Mouse (Mus musculus) large intestine, adult 2 months (tissue): ENCODE results near the gene Cacna1e. TPM values are rescaled to one million over a fixed set of nuclear protein-coding genes. Genes with fewer than 3 reads are reported as not detected.

Experiments
- DNase-seq: peaks from one replicate; pipeline ENCODE4 v3.0.0-alpha.2; 2012; ENCODE audit warnings: low read depth, low spot score
- WGBS: fragments of 180-500 bp; shearing (Covaris S2); methylation state at CpG from one replicate; pipeline ENCODE4 v1.1.7; 2018; 5-methylcytosine and 5-hydroxymethylcytosine counted together
- polyA plus RNA-seq: library from polyadenylated mRNA; depleted of rRNA; stranded (reverse); fragments of >200 nt; gene quantifications from 2 replicates; pipeline ENCODE4 v1.2.3, GENCODE M21; 2012; rRNA removed

Gene Cacna1e
- polyA plus RNA-seq, result 0.82 and 1.3 TPM in 2 replicates

DNA sequence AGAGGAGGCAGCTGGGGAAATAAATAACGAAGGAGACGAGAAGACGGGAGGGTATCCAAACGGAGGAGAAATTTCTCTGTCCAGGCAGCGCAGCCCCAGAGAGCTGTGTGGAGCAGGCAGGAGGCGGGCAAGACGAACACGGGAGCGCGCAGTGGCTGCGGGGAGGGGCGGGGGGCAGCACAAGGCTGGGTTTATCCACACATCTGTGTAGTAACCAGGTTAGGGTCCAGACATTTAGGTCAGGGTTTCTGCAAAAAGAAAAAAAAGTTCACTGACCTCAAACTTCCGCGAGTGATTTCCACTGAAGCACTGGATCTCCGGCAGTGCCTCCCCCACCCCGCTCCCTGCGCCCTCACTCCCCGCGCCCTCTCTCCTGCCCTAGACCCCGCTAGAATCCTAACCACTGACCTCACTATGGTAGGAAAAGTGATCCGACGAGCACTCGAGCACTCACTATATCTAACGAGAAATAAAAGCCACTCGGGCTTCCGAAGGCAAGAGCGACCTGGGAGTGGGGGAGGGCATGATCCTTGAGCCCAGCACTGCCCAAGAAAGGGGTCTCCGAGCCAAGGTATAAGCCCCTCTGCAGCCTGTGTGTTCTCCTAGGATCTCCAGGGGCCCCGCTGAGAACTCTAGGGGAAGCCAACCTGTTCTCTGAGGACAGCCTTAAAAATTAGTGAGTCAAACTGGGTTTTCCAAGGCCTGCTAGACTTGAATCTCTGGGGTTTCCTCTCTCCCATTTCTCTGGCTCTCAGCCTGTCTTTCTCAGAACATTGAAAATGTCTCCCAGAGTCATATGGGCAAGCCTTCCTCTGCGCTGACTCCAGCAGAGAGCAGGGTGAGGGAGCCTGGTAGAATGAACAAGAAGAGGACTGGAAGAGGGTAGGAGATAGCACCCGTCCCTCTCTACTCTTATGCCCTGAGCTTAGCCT lies at the start of gene Cacna1e:
Cacna1e (minus strand) TSS at position 227 of the 932 bp plus-strand sequence.
- 11% methylated on average over 31 of the region's 31 CpGs for WGBS

DNA sequence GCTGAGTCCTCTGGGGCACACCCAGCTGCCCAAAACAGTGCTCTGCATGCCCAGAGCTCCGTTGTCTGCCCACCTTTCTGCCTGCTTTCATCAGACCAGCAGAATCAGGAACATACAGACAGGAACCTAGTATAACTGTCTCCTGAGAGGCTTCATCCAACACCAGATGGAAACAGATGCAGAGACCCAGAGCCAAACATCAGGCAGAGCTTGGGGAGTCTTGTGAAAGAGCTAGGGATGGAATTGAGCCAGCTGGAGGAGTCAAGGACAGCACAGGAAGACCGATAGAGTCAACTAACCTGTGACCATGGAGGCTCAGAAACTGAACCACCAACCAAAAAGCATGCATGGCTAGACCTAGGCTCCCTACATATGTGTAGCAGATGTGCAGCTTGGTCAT lies 34.1 kb upstream of the Cacna1e start:
- DNase-seq, result no peak
- 63% methylated on average over 2 of the region's 2 CpGs for WGBS

More for the DNA sequence above, at the start of gene Cacna1e:
- no peak for DNase-seq

DNA sequence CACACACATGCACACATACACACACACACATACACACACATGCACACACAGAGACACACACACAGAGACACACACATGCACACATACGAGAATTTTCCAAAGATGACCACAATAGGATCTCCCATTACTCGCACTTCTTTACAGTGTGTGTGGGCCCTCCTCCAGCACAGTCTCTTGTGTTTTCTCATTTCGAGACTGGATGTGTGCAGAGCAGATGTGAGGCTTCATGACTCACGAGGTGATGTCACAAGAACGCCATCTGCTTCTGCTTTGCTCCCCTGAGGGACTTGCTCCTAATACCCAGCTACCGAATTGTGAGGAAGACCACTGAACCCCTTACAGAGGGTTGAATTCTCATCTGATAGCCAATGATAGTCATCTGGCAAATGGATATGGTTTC lies 33.1 kb upstream of the Cacna1e start:
- WGBS, result 67% methylated on average over 6 of the region's 6 CpGs
- no peak for DNase-seq

GRCm38 (mm10) chr1:154909554-154909953 lies 25.3 kb upstream of the Cacna1e start:
- no peak for DNase-seq

GRCm38 (mm10) chr1:154897390-154897789 lies 13.1 kb upstream of the Cacna1e start:
- WGBS, result 78% methylated on average over 2 of the region's 2 CpGs
- DNase-seq, result no peak

More at GRCm38 (mm10) chr1:154909554-154909953, 25.3 kb upstream of the Cacna1e start:
- WGBS, result 62% methylated on average over 2 of the region's 2 CpGs

GRCm38 (mm10) chr1:154890244-154890643 lies 5.9 kb upstream of the Cacna1e start:
- 63% methylated on average over 5 of the region's 5 CpGs for WGBS
- no peak for DNase-seq

DNA sequence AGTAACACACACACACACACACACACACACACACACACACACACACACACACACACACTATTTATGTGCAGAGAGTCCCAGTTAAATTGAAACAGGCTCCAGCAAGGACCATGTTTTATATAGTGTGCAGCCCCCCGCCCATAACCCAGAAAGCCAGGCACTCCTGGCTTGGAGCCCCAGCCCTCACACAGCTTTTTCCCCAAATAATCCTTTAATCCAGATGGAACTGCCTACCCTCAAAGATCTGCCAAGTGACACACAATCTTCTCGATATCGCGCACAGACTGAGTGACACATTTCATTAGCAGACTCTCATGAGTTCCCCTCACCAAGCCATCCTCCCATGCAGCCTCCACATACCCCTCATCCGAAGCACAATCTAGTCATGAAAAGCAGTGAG lies 4.2 kb upstream of the Cacna1e start:
- 75% methylated on average over 5 of the region's 5 CpGs for WGBS
- DNase-seq, result no peak

DNA sequence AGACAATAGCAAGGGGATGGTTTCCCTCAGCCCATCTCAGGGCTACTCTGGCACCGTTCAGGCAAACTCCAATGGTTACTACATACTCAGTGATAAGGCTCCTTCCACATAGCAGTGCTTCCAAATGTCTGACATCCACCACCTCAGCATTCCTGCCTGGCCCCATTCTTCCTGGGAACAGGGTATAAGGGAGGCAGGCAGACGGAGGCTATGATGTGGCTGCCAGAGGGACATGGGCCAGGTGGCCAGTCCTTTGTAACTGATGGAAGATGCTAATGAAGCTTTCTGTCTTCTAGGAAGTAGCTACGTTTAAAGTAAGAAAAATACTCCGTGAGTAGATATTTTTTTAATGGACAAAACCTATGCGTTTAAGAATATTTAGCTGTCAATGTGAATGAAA lies 3.7 kb upstream of the Cacna1e start:
- WGBS, result 74% methylated on average over 5 of the region's 5 CpGs

GRCm38 (mm10) chr1:154887546-154887945 lies 3.2 kb upstream of the Cacna1e start:
- no peak for DNase-seq
- 76% methylated on average over 3 of the region's 3 CpGs for WGBS

More for the DNA sequence above, 3.7 kb upstream of the Cacna1e start:
- DNase-seq, result no peak

- no peak for DNase-seq
- WGBS, result 66% methylated on average over 2 of the region's 2 CpGs
Measured at GRCm38 (mm10) chr1:154886611-154887010, 2.3 kb upstream of the Cacna1e start.

DNA sequence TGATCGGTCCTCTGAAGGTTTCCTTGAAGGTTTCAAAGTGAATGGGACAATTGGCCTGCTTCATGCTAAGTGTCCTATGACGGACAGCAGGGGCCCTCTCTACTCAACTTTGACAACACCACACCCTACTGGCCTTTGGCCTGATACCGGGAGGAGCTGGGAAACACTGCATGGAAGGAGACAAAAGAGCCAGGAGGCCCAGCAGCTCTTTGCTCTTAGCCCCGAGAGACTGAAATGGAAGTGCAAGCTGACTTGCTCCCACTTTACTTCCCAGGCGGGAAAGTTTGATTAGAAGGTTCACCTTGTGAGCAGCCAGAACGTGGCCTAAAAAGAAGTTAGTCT lies 877 bp upstream of the Cacna1e start:
- 36% methylated on average over 6 of the region's 6 CpGs for WGBS
- DNase-seq, result no peak

DNA sequence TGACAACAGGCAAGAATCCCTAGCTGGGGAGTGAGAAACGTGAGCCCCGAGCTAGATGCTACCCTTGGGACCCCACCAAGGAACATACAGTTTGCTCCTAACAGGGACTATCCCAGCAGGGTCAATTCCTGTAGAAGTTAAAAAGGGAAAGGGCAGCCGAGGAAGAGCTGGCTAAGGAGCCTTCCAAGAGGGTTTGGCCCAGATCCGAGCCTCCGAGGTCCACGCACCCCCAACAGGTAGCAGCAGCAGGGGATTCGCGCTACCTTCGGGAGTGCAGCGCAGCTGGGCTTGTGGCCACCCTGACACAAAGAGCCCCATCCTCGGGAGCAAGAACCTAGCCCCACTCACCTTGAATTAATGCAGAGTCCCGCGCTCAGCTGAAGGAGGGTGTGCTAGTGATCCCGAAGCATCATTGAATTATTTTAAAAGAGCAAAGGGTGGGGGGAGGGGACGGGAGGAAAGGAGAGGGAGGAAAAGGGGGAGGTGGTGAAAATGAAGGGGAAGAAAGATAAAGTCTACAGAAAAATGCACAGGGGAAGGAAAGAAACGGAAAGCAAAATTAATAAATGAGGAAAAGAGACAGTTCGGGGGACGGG lies 607 bp downstream of the Cacna1e start:
- no peak for DNase-seq

DNA sequence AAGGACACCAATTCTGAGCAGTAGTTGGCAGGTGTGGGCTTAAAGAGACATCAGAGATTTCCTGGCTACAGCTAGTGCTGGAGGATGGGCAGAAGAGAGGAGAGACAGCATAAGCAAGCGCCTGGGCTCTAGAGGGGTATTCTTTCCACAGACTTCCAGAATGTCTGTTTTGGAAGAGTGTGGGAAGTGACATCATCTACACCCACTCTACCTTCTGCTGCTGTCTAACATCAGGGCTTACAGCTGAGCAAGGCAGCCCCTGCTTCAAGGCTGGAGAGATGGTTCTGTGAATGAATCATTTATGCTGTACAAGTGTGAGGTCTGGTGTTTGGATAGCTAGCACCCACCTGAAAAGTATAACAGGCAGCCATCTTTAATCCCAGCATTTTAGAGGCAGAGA lies 18.3 kb downstream of the Cacna1e start:
- WGBS, result 83% methylated on average over 1 of the region's 1 CpGs

More for the DNA sequence above, 607 bp downstream of the Cacna1e start:
- WGBS, result 6% methylated on average over 18 of the region's 18 CpGs

GRCm38 (mm10) chr1:154861416-154861815 lies 22.9 kb downstream of the Cacna1e start:
- DNase-seq, result no peak
- 82% methylated on average over 9 of the region's 9 CpGs for WGBS

More for the DNA sequence above, 18.3 kb downstream of the Cacna1e start:
- no peak for DNase-seq

DNA sequence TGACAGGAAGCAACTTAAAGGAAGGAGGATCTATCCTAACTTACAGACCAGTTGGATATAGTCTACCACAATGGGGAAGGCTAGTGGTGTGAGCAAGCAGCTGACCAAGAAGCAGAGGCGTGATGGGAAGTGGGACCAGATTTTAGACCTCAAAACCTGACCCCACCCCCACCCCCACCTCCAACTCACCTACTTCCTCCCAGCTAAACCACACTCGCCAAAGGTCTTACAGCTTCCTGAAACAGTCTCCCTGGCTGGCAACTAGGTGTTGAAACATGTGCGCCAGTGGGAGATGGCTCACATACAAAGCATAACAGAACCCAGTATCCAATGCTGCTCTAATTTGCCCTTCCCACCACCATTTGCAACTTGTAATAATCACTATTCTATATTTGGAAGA lies 29.7 kb downstream of the Cacna1e start:
- DNase-seq, result no peak
- WGBS, result 70% methylated on average over 3 of the region's 3 CpGs

DNA sequence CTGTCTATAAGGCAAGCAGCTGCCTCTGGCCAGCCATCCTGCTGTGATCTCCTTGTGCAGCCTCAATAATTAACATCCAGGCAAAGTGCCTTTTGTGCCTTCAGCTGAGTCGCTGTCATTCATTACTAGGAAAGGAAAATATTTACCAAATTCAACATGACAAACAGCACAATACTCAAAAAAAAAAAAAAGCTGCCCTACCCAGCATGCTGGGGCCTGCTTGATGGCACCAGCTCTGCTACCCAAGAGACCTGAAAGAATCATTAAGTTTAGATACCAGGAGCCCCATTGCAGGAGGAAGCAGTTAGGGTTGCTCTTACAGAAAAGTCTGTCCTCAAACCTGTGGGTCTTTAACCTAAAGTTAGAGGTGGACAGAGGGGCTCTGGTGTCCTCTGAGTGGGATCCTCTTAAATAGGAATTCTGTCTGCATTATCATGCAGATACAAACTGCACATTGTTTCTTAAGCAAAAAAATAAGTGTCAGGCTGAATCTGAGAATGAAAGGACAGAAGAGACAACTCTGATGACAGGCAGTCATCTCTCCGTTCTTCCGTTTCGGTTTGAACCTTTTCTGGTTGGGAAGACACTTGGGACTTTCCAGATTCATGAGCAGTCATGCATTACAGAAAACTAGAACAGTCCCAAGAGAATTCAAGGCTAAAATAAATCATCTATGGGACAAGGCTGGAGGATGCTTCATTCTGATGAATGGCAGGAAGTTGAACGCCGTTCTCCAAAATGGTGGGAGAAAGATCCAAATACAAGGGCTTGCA lies 33.6 kb downstream of the Cacna1e start:
- WGBS, result 83% methylated on average over 6 of the region's 6 CpGs
- no peak for DNase-seq

DNA sequence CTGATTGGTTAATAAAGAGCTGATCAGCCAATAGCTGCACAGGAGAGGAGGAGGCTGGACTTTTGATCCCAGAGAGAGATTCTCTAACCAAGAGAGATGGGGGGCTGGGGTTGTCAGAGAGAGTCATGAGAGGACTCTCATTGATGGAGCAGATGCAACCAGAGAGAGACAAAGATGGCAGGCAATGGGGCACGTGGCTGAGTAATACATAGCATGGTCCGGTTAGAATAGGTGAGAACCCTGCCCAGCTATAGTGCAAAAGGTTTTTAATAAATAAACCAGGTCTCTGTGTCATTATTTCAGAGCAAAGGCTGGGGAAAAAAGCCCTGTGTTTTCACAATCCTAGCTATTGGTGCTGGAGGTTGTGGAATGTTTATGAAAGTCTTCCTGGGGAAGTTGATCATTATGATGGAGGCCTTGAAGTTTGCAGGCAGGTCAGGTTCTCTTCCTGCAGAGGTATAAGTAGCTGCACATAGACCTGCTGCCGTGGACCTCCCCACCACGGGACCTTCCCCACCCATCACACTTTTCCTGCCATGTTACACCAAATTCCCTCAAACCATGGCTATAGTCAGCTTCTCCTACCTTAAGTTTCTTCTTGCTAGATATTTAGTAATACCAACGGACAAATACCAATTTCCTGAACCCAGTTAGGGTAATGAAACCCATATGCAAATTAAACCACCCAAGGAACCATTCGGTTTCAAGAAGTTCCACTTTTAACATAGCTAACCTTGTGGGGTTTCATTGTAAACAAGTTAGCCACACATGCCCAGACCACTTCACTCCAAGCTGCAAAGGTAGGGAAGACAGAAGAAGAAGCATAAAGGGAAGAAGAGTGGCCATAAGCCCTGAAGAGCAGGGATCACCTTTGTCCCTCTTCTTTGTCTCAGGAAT lies 35.4 kb downstream of the Cacna1e start:
- DNase-seq, result no peak

DNA sequence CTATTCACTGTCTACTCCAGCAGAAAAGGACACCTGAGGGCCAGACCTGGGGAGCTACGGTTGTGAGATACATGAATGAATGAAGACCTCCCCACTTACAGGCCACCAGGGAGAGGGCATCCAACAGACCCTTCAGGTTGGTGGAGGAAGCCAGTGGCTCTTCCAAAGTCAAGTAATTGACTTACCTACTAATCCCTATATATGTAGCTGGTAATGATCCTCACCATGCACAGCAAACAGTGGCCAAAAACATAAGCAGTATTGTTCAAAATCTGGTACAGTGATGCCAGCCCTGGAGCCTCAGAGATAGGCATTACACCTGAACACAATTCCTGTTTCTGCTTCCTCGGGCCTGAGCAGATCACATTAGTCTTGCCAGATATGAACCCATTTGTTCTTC lies 37.4 kb downstream of the Cacna1e start:
- DNase-seq, result no peak
- 86% methylated on average over 2 of the region's 2 CpGs for WGBS

More for the DNA sequence above, 35.4 kb downstream of the Cacna1e start:
- 71% methylated on average over 6 of the region's 6 CpGs for WGBS

DNA sequence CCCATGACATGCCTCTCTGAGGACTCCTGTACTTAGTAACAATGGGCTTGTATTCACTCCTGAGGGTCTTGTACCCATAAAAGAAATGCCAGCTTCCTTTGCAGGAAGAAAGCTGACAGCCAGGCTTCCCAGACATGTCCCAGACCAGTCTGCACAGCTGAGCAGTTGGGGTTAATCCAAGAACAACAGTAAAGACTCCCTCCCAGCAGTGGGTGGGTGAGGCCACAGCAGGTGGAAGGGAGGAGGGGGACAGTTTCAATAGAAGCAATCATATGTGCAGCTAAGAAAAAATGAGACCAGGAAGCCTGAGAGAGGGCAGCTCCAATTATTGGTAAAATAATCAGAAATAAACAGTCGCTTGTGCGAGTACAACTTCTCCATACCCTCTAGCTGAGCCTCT lies 40.9 kb downstream of the Cacna1e start:
- DNase-seq, result no peak
- WGBS, result 66% methylated on average over 2 of the region's 2 CpGs
